Comparison of ENCODE assay signal across 19 mouse cellular contexts in genomic region chr16:77030435-77030834, GRCm38 (mm10). TPM values are rescaled to one million over a fixed set of nuclear protein-coding genes. Genes with fewer than 3 reads are reported as not detected.
A peak's percentile ranks its signal among the peaks of the same experiment; 100 is the strongest.
DNase-seq lines count a peak whose midpoint lies in the region; ATAC-seq lines count a peak whose summit lies in the region.
"Had no signal": no experiment of that assay in that cellular context is flagged by ENCODE, and none has a peak within 500 bp of the region (broad histone marks: within the 10 kb centered on the region; RNA-seq: fewer than 3 reads in every experiment).

No protein-coding gene starts in this region.

- WGBS in forebrain, embryonic 14.5 days = 74% methylated on average over 2 of the region's 2 CpGs
- WGBS in forebrain, embryonic 11.5 days = 75% methylated on average over 2 of the region's 2 CpGs
- WGBS in liver, embryonic 12.5 days (ENCODE audit: insufficient replicate concordance) = 10% methylated on average over 2 of the region's 2 CpGs

- H3K9ac ChIP-seq in forebrain, embryonic 14.5 days (ENCODE audit: low read length) = no peak overlapping the region
- H3K9ac ChIP-seq in forebrain, embryonic 11.5 days (ENCODE audit: low read length) = no peak overlapping the region
- H3K9ac ChIP-seq in liver, embryonic 12.5 days = peak overlapping the region; percentile 18; the same call in 1 of the 2 replicates
- H3K9ac ChIP-seq: heart, embryonic 15.5 days; hindbrain, embryonic 14.5 days; neural tube, embryonic 12.5 days; stomach, embryonic 15.5 days had no signal

- no peak overlapping the region for H3K4me3 ChIP-seq in forebrain, embryonic 14.5 days (ENCODE audit: low read depth, low read length)
- no peak overlapping the region for H3K4me3 ChIP-seq in forebrain, embryonic 11.5 days (ENCODE audit: low read depth, low read length)
- no peak overlapping the region for H3K4me3 ChIP-seq in liver, embryonic 12.5 days
- H3K4me3 ChIP-seq: heart, embryonic 15.5 days; neural tube, embryonic 12.5 days; stomach, embryonic 15.5 days had no signal

- no peaks in the 10 kb centered on the region for H3K9me3 ChIP-seq in forebrain, embryonic 14.5 days (replicated peaks; ENCODE audit: control insufficient read depth, low read length)
- H3K9me3 ChIP-seq in forebrain, embryonic 11.5 days (ENCODE audit: control insufficient read depth, low read length) = no peaks in the 10 kb centered on the region
- H3K9me3 ChIP-seq in liver, embryonic 12.5 days (replicated peaks) = no peaks in the 10 kb centered on the region
- H3K9me3 ChIP-seq: heart, embryonic 15.5 days; neural tube, embryonic 12.5 days; stomach, embryonic 15.5 days had no signal

- H3K36me3 ChIP-seq in forebrain, embryonic 14.5 days (ENCODE audit: control insufficient read depth, insufficient read depth, low read length) = no peaks in the 10 kb centered on the region
- no peaks in the 10 kb centered on the region for H3K36me3 ChIP-seq in forebrain, embryonic 11.5 days (ENCODE audit: control insufficient read depth, insufficient read depth, low read length)
- H3K36me3 ChIP-seq in liver, embryonic 12.5 days = peaks cover 46% of the 10 kb centered on the region
- H3K36me3 ChIP-seq: neural tube, embryonic 12.5 days; stomach, embryonic 15.5 days had no signal

- no peak overlapping the region for H3K27ac ChIP-seq in forebrain, embryonic 14.5 days (ENCODE audit: low read depth, low read length)
- no peak overlapping the region for H3K27ac ChIP-seq in forebrain, embryonic 11.5 days (ENCODE audit: low read depth, low read length)
- H3K27ac ChIP-seq in liver, embryonic 12.5 days = peak overlapping the region; percentile 100
- H3K27ac ChIP-seq: heart, embryonic 15.5 days; hindbrain, embryonic 14.5 days; neural tube, embryonic 12.5 days; stomach, embryonic 15.5 days had no signal

- no peak for ATAC-seq in forebrain, embryonic 14.5 days
- ATAC-seq in forebrain, embryonic 11.5 days (replicated peaks; ENCODE audit: low FRiP score) = no peak
- ATAC-seq in liver, embryonic 12.5 days = no peak

- no peaks in the 10 kb centered on the region for H3K27me3 ChIP-seq in forebrain, embryonic 14.5 days (replicated peaks; ENCODE audit: control insufficient read depth, insufficient read depth, low read length)
- no peaks in the 10 kb centered on the region for H3K27me3 ChIP-seq in forebrain, embryonic 11.5 days (ENCODE audit: control insufficient read depth, insufficient read depth, low read length)
- H3K27me3 ChIP-seq in liver, embryonic 12.5 days (replicated peaks) = no peaks in the 10 kb centered on the region
- H3K27me3 ChIP-seq: heart, embryonic 15.5 days; neural tube, embryonic 12.5 days; stomach, embryonic 15.5 days had no signal

- intact Hi-C loops in heart, postnatal 14 days (cut with DNase I) = no loop called here

- H3K4me1 ChIP-seq in forebrain, embryonic 14.5 days (ENCODE audit: control insufficient read depth, insufficient read depth, low read length) = peaks cover 6% of the 10 kb centered on the region; the same call in 1 of the 2 replicates
- no peaks in the 10 kb centered on the region for H3K4me1 ChIP-seq in forebrain, embryonic 11.5 days (replicated peaks; ENCODE audit: control insufficient read depth, insufficient read depth, low read length)
- H3K4me1 ChIP-seq in liver, embryonic 12.5 days = peaks cover 60% of the 10 kb centered on the region

- peak; percentile 25 for DNase-seq in forebrain, embryonic 14.5 days (ENCODE audit: low spot score)
- DNase-seq in forebrain, embryonic 11.5 days (ENCODE audit: low spot score) = no peak
- DNase-seq in right cerebral cortex, adult 18-20 months = peak; percentile 37
- DNase-seq in right cerebral cortex, postnatal 14 days = no peak
- DNase-seq in yolk sac, embryonic 10.5 days (ENCODE audit: low spot score) = no peak
- no peak for DNase-seq in heart, postnatal 14 days
- no peak for DNase-seq in adrenal gland, postnatal 14 days
- DNase-seq: cerebellum, adult 9-11 months; heart, adult 11 months; kidney, adult 11 months; kidney, postnatal 36 days; lung, adult 18-20 months; thymus, postnatal 14 days had no signal

- H3K4me2 ChIP-seq in forebrain, embryonic 14.5 days (ENCODE audit: low read length) = no peak overlapping the region
- no peak overlapping the region for H3K4me2 ChIP-seq in forebrain, embryonic 11.5 days (ENCODE audit: low read depth, low read length, severe bottlenecking)
- peak overlapping the region; percentile 79 for H3K4me2 ChIP-seq in liver, embryonic 12.5 days
- H3K4me2 ChIP-seq: heart, embryonic 15.5 days; hindbrain, embryonic 14.5 days; midbrain, embryonic 11.5 days; neural tube, embryonic 12.5 days; stomach, embryonic 15.5 days had no signal

RNA-seq across cellular contexts. Expression of gene Usp25, which starts 16.9 kb away (rescaled TPM):
- 10.9 and 12.4 TPM in 2 replicates for polyA plus RNA-seq in forebrain, embryonic 14.5 days (2014; fragmentation: Nextera tagmentation; extraction: Ambion mirVana)
- polyA plus RNA-seq in forebrain, embryonic 11.5 days (2014; fragmentation: Nextera tagmentation; extraction: Ambion mirVana) = 23.8 and 31.3 TPM in 2 replicates
- polyA plus RNA-seq in liver, embryonic 12.5 days (2016; fragmentation: Nextera tagmentation; extraction: Ambion mirVana) = 63.9 and 67.6 TPM in 2 replicates
- total RNA-seq in heart, postnatal 14 days (2021) = 10 to 100 TPM; 72.0 to 78.6 TPM
- 55.8 and 56.4 TPM in 2 replicates for total RNA-seq in adrenal gland, postnatal 14 days (2021)

Comparison
In these comparisons a context has a peak if more than half of its experiments do, and no peak if none do; other contexts are left out.
1. DNase-seq: peak in forebrain, embryonic 14.5 days (single experiment) and right cerebral cortex, adult 18-20 months (single experiment); none in forebrain, embryonic 11.5 days (single experiment), right cerebral cortex, postnatal 14 days (single experiment), yolk sac, embryonic 10.5 days (single experiment), heart, postnatal 14 days (0 of 2) and adrenal gland, postnatal 14 days (single experiment).